Mouse (Mus musculus): ENCODE data around the gene Ccl2. TPM values are rescaled to one million over a fixed set of nuclear protein-coding genes. Genes with fewer than 3 reads are reported as not detected.

Gene Ccl2
- total RNA-seq, 2 experiments from 2014 or later: not detected

DNA sequence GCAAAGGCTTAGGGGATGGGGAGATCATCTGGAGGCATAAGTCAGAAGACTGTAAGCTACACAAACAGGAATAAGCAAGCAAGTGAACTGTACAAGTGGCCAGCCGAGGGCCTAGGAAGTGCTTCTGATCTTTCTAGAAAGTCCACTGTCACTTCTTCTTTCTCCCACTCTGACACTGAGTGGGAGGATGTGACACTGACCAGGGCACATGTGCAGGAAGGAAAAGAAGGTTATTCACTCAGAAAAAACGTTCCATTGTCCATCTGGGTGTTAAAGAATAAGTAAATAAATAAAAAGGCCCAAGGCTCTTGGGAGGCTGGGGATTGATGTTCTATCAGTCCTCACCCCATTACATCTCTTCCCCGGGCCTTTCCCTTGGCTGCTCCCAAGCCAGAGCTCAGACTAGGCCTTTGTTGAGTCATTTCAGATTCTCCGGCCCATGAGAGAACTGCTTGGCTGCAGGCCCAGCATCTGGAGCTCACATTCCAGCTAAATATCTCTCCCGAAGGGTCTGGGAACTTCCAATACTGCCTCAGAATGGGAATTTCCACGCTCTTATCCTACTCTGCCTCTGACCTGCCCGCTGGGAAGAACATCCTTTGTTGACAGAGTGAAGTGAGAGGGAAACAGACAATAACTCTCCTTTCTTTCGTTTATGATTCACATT, 2.6 kb upstream of the Ccl2 start:
- no peak for ATAC-seq (replicated peaks; ENCODE audit: low FRiP score, poor library complexity, severe bottlenecking)

DNA sequence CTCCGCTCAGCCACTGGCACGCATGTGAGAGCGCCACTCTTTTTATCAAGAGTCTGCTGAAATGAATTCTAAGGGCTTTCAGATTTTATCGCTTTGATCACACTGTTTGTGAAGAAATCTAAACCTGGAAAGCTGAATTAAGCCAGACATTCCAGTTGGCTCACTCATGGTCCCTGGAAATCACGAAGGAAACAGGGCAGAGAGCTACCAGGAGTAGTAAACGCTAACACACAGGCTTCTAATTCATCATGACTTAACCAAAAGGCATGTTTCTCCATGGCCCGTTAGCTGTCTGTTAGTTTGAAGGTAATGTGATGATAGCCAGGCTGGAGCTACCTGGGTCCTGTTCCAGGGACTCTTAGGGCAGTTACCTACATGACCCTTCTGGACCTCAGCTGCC, 925 bp upstream of the Ccl2 start:
- ATAC-seq (replicated peaks; ENCODE audit: low FRiP score, poor library complexity, severe bottlenecking): no peak

DNA sequence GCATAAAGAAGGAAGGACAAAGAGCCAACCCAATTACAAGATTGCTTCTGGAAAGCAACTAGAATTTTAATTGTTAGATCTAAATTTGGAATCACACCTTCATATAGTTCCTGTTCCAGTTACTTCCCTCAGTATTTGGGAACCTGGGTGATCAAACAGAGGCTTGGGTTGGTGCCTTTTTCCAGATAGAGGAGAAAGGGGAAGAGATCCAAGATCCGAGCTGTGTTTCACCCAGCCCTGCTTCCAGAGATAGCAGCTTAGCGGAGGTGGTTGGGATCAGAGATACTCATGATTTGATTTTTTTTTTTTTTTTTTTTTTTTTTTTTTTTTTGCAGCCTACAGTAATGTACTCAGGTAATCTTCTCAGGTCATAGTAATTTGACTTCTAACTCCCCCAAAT, 486 bp downstream of the Ccl2 start:
- ATAC-seq (replicated peaks; ENCODE audit: low FRiP score, poor library complexity, severe bottlenecking): no peak

DNA sequence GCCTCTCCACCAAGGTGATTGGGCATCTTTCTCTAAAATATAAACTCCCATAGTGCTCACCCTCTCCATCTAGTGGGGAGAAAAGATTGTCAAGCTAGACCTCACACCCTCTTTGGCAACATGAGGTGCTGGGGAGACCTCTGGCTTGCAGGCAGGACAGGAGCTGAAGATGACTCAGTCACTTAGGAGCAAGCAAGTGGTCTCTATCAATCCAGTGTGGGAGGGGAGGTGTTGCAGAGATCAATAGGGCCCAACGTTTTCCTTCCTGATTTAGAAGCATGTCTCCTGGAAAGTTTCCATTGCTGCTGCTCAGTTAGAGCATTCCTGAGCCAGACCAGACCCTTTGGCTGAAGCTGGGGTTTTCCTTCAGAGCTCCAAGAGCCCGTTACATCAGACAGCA, 3.2 kb downstream of the Ccl2 start, which contains the start of gene Gm17268:
Gm17268 (minus strand) TSS at position 28 of the 400 bp plus-strand sequence.
- no peak for ATAC-seq (replicated peaks; ENCODE audit: low FRiP score, poor library complexity, severe bottlenecking)

DNA sequence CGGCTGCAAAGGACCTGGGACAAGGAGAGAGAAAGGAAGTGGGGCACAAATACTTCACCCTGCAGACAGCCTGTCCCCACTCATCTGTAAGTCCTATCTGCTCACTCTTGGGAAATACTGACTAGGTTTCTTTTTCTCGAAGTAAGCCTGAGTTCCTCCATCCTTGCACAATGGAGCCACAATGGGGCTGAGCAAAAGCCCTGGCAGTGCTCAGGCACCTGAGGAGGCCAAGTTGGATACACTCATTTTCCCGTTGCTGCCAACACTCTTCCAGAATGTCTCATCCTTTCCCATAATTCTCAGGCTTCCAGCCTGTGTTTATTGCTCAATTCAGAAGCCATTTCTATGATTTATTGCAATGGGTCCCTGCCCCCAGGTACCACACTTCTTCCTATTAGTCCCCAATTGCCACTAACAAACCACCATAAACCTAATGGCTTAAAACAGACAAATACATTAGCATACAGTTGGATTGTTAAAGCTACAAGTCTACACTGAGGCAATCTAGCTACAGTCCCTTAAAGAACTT, 3.8 kb downstream of the Ccl2 start:
- ATAC-seq (replicated peaks; ENCODE audit: low FRiP score, poor library complexity, severe bottlenecking): no peak

DNA sequence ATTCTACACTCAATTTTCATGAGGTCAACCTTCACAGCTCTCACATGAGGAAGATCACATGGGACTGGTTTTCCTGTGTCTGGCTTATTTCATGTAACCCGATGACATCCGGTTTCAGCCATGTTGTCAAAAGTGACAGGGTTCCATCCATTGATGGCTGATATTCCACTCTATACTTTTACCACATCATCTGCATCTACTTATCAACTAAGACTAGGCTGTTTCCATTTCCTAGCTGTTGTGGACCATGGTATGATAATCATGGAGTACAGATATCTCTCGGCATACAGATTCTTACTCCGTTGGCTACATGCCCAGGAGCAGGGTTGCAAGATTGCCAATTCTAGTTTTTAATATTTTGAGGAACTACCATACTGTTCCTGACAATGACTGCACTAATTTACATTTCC, 6.3 kb downstream of the Ccl2 start:
- no peak for ATAC-seq (replicated peaks; ENCODE audit: low FRiP score, poor library complexity, severe bottlenecking)

DNA sequence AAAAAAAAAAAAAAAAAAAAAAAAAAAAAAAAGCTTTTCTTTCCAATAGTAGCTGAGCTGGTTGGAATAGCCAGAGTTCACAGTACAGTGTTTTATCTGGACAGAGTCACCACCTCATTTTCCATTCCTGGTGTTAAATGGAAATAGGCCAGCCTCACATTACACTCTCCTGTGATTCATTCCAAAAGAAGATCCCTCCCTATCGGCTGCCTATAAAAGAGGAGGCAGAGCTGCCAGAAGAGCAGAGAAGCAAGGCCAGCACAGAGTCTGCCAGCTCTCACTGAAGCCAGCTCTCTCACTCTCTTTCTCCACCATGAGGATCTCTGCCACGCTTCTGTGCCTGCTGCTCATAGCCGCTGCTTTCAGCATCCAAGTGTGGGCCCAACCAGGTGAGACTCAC, 10.1 kb downstream of the Ccl2 start, which contains the start of gene Ccl7:
Ccl7 (plus strand) TSS at position 242 of the 400 bp plus-strand sequence.
- ATAC-seq (replicated peaks; ENCODE audit: low FRiP score, poor library complexity, severe bottlenecking): no peak

DNA sequence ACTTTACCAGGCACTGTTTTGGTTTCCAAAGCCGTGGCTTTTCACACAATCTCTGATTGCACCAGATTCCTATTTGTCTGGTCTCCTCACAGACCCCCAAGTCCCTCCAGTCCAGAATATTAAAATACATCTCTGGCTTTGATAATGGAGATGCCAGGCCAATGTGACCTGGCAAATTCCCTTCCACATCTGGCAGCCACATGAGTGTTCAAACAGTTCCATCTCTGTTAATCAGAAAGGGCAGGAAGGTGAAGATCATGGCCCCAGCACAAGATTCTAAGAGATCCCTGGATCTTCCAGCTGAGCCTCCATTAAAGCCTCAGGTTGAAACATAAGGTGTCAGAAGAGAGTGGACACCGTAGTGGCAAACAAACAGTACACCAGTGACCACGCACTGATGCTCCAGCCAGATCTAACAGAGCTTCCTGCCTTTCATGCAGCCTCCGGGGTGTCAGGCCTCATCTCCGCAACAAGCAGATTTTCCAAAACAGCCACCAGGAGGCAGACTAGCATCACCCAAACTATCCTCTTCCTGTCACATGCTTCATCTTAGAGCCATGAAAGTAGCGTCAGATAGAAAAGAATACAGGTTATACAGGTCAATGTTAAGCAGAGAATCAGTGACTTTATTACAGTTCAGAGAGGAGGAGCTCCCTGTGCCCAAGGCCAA, 12.5 kb downstream of the Ccl2 start:
- ATAC-seq (replicated peaks; ENCODE audit: low FRiP score, poor library complexity, severe bottlenecking): no peak

DNA sequence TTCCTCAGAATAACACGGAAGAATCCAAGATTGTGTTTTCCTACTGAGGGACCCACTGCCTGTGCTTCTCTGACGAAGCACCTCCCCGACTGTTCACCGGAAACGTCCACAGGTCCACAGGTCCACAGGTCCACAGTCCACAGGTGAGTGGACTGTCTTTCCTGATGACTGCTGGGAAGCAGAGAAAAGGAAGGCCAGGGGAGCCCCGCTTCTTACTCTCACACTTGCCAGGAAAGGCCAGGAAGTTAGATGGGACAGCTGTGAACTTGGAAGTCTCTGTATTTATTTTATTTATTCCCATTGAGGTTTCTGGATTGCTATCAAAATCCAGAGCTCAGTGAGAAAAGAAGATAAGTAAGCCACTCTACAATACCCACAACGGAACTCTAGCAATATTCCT, 18.5 kb downstream of the Ccl2 start:
- ATAC-seq (replicated peaks; ENCODE audit: low FRiP score, poor library complexity, severe bottlenecking): no peak

DNA sequence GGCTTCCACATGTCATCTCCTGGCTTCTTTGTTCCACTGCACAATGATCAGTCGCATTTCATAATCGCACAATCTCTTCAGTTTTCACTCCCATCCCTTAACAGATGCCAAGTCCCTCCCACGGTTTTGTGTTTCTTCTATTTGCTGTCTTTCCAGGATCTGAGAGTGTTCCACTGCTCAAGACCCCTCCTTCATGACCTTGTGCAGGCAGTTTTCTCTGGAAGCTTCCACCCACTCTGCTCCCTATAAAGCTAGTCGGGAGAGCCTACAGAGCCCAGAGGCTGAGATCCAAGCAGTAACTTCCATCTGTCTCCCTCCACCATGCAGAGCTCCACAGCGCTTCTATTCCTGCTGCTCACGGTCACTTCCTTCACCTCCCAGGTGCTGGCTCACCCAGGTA, 22.3 kb downstream of the Ccl2 start, which contains the start of gene Ccl11:
Ccl11 (plus strand) TSS at position 178 of the 400 bp plus-strand sequence.
- ATAC-seq (replicated peaks; ENCODE audit: low FRiP score, poor library complexity, severe bottlenecking): no peak

DNA sequence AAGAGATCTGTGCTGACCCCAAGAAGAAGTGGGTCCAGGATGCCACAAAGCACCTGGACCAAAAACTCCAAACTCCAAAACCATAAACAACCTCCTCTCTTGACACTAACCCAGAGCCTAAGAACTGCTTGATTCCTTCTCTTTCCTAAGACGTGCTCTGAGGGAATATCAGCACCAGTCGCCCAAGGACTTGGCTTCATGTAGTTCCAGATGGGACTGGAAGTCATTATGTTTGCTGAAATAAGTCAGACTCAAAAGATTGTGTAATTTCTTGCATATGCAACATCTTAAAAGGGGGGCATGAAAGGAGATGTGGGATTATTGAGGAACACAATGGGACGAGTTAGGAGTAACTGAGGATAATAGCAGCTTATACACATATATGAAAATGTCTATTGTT, 26.9 kb downstream of the Ccl2 start:
- ATAC-seq (replicated peaks; ENCODE audit: low FRiP score, poor library complexity, severe bottlenecking): no peak

DNA sequence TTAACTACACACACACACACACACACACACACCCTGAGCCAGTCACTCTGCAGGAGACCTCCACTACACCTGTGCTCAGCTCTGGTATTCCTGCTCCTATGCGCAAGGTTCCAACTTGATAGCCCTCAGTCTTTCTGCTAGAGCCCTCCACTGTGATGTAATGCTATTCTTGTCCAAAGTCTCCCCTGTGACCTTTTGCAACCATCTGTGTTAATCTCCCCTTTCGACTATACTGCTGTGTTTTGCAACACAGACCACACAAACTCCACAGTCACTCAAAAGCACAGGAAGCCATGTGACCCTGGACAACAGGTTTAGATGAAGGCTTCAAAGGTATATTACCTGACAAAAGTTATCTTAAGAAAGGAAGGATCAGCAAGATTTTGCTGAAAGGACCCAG, 28.1 kb downstream of the Ccl2 start:
- ATAC-seq (replicated peaks; ENCODE audit: low FRiP score, poor library complexity, severe bottlenecking): no peak

DNA sequence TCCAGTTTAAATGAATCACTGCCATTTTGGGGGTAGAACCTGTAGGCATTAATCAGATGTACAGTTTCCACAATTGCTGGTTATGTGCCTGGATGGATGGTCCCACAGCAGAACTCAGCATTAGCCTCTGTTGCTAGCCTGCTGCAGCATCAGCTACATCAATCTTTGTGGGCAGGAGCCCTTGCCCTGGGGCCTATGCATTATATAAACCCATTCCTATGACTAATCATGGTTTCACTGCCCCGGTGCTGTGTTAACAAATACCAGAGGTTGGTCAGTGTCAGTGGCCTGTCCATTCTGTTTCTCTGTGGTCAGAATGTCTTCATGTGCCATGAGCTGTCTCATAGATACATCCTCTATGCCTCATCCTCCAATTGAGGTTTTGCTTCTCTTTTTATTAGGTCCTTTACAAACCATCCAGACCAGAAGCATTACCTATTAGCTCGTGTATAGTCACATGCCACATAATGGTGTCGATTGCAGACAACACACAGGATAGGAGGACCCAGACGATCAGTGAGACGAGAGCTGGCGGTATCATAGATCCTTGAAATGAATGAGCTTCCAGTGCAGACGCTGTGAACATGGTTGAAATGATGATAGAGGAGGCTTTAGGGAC, 31.7 kb downstream of the Ccl2 start:
- no peak for ATAC-seq (replicated peaks; ENCODE audit: low FRiP score, poor library complexity, severe bottlenecking)

DNA sequence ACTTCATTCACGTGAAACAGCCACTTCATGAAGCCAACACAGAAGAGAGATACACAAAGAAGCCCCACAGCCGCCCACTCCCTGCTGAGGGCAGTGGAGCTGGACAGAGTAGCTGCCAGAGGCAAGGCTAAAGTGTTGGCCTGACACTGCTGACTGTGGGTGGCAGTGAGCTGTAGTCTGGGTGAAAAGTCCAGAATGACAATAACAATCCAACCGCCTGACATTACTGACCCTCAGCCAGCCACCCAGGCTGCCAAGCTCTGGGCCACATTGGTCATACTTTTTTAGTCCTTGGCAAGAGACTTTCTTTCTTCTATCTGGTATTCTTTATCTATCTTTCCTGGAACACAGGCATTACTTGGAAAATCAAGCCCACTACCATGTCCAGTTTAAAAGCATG, 35.7 kb downstream of the Ccl2 start:
- no peak for ATAC-seq (replicated peaks; ENCODE audit: low FRiP score, poor library complexity, severe bottlenecking)

DNA sequence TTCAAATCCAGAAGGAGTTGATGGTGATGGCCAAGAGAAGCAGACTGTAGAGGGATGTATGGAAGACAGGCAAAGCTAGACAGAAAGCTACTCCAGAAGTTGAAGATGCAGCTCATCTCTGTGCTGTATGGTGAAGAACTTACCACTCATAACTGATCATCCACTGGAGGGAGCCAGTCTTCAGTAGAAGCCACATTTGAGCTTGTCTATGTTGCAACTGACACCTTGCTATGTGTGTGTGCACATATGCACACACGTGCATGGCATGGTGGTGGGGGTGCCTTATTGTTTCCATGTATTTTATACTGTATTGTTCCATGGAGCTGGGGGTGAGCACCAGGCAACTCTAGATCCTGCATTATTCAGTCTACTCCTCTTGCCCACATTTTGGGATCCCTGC, 37.0 kb downstream of the Ccl2 start:
- no peak for ATAC-seq (replicated peaks; ENCODE audit: low FRiP score, poor library complexity, severe bottlenecking)

DNA sequence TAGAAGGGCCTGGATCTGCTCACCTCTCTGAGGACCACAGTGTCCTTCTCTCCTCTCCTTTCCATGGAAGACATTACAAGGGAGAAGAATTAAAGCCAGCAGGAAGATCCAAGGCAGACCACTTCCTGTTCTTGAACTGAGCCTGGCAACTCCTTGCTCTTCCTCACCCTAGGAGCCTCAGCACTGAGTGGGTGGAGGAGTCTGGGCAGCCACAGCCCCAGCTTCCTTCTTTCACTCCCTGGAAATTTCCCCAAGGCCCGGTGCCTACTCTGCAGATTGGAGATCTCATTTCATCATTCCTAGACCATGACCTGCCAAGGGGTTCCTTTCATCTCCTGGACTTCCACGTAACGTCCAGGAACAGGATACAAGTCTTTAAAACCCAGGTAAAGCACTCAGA, 37.6 kb downstream of the Ccl2 start:
- ATAC-seq (replicated peaks; ENCODE audit: low FRiP score, poor library complexity, severe bottlenecking): no peak

DNA sequence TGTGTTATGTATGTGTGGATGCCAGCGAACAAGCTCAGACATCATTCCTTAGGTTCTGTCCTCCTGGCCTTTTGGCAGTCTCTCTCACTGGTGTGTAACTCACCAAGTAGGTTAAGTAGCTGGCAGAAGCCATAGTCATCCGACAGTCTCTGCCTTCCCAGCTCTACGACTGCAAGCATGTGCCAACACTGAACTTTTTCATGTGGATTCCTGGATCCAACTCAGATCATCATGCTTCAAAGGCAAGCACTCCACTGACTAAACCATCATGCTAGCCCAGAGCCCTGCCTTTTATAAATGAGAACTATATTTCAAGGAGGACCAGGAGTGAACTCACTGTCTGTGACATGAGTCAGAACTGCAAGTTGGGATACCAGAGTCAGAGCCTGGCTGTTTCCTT, 38.3 kb downstream of the Ccl2 start:
- no peak for ATAC-seq (replicated peaks; ENCODE audit: low FRiP score, poor library complexity, severe bottlenecking)

DNA sequence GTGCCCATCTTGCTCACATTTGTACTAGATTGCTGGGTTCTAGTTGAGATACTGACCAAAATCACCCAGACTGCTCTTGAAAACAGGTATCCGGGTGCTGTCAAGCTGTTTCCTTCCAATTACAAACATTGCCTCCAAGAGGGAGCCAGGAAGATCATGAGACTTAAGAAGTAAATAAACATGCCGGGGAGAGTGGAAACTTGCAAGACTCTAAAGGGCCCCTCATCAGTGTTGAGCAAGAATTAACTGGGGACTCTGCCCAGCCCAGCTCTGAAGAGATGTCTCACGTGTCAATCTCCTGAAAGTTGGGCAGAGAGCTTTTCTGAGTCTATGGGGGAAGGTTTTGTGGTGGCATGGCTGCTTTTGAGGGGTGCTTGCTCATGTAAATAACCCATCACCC, 41.7 kb downstream of the Ccl2 start:
- no peak for ATAC-seq (replicated peaks; ENCODE audit: low FRiP score, poor library complexity, severe bottlenecking)

DNA sequence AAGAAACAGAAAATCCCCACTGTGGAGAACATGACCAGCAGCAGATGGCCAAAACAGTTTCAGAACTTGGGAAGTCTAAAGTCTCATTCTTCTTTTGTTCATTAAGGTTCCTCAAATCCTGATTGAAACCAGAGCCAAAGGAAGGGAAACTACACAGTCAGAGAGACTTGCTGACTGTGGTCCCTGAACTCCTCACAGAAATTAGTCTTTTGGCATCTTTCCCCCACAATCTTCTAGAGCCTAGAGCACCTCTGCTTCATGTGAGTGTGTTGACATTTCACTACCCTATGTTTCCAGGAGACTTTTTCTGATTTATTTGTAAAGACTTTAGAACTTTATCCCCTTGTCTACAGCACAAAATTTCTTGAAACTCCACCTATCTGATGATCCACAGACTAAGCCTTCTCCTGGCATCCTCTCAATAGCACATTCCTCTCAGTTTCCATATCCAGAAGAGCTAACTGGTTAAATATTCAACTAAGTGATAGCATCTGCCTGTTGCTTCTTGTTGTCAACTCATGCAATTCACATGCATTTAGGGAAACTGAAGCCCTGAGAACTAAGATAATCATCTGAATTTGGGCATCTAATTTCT, 42.9 kb downstream of the Ccl2 start:
- ATAC-seq (replicated peaks; ENCODE audit: low FRiP score, poor library complexity, severe bottlenecking): no peak

DNA sequence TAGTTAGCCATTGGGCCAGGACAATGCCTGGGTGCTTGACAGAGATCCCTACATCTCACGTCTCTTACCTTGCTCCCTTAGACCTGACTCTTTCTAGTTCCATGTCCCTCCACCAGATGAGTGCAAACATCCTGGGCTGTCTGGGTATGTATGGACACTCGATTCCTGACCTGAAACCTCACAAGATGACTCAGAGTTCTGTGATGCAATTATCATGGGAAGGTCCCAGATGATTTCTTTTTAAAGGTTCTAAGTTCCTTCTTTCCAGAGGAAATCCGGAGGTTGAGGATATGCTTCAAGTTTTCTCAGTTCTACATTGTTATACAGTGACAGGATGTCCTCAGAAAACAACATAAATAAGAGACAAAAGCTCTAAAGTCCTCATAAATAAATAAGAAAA, 45.5 kb downstream of the Ccl2 start:
- ATAC-seq (replicated peaks; ENCODE audit: low FRiP score, poor library complexity, severe bottlenecking): no peak

DNA sequence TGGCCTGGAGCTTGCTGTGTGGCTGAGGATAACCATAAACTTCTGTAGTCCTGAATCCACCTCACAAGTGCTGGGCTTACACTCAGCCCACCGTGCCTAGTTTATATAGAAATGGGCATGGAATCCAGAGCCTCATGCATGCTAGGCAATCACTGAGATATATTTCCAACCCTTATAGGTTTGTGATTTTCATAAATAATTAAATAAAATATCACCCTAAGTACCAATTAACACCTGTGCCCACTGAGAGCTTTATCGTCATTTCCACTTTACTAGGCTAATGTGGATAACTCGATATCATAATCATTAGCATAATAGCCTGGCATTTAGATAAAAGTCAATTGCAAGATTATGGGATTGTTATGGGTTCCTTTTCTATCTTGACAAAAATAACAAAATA, 49.0 kb downstream of the Ccl2 start:
- ATAC-seq (replicated peaks; ENCODE audit: low FRiP score, poor library complexity, severe bottlenecking): no peak
